Mouse (Mus musculus): Measurements from ENCODE around the gene Rnf169.
A peak's percentile ranks its signal among the peaks of the same experiment; 100 is the strongest.
"Not testable (repeated sequence)": the region's sequence is repeated elsewhere in the genome, so short reads cannot be mapped to it uniquely, and the experiment has no call there.

Gene Rnf169

GRCm38 (mm10) chr7:99946356-99946755, 33.9 kb downstream of the Rnf169 start:
- no peak for DNase-seq (ENCODE audit: low read depth)

- DNase-seq (ENCODE audit: low read depth): no peak
These were observed 34.3 kb downstream of the Rnf169 start for GRCm38 (mm10) chr7:99945939-99946338.

- not testable (repeated sequence) for DNase-seq (ENCODE audit: low read depth)
These were observed 35.2 kb downstream of the Rnf169 start for GRCm38 (mm10) chr7:99945012-99945411.

- no peak for DNase-seq (ENCODE audit: low read depth)
These were observed 35.7 kb downstream of the Rnf169 start for GRCm38 (mm10) chr7:99944520-99944919.

- DNase-seq (ENCODE audit: low read depth): no peak
These were observed 39.6 kb downstream of the Rnf169 start for GRCm38 (mm10) chr7:99940669-99941068.

GRCm38 (mm10) chr7:99935758-99936157, 44.5 kb downstream of the Rnf169 start:
- no peak for DNase-seq (ENCODE audit: low read depth)

- DNase-seq (ENCODE audit: low read depth): peak; percentile 37
These were observed 53.1 kb downstream of the Rnf169 start for GRCm38 (mm10) chr7:99926916-99927714.

- no peak for DNase-seq (ENCODE audit: low read depth)
These were observed 59.8 kb downstream of the Rnf169 start for GRCm38 (mm10) chr7:99920416-99920815.

- no peak for DNase-seq (ENCODE audit: low read depth)
These were observed 60.3 kb downstream of the Rnf169 start for GRCm38 (mm10) chr7:99919971-99920370.

- DNase-seq (ENCODE audit: low read depth): no peak
These were observed 61.1 kb downstream of the Rnf169 start for GRCm38 (mm10) chr7:99919164-99919563.

- DNase-seq (ENCODE audit: low read depth): no peak
These were observed 62.9 kb downstream of the Rnf169 start for GRCm38 (mm10) chr7:99917320-99917844.

- DNase-seq (ENCODE audit: low read depth): peak; percentile 29
These were observed 63.4 kb downstream of the Rnf169 start for GRCm38 (mm10) chr7:99916741-99917319.

GRCm38 (mm10) chr7:99915511-99915910, 64.7 kb downstream of the Rnf169 start:
- DNase-seq (ENCODE audit: low read depth): no peak

GRCm38 (mm10) chr7:99914316-99914715, 65.9 kb downstream of the Rnf169 start:
- DNase-seq (ENCODE audit: low read depth): no peak

- DNase-seq (ENCODE audit: low read depth): no peak
These were observed 69.2 kb downstream of the Rnf169 start for GRCm38 (mm10) chr7:99911038-99911437.

- no peak for DNase-seq (ENCODE audit: low read depth)
These were observed 72.8 kb downstream of the Rnf169 start for GRCm38 (mm10) chr7:99907463-99907862.

- no peak for DNase-seq (ENCODE audit: low read depth)
These were observed 73.9 kb downstream of the Rnf169 start for GRCm38 (mm10) chr7:99906346-99906745.

GRCm38 (mm10) chr7:99904421-99905005, 75.7 kb downstream of the Rnf169 start:
- DNase-seq (ENCODE audit: low read depth): no peak

GRCm38 (mm10) chr7:99902918-99903665, 77.2 kb downstream of the Rnf169 start:
- DNase-seq (ENCODE audit: low read depth): no peak

- DNase-seq (ENCODE audit: low read depth): no peak
These were observed 78.0 kb downstream of the Rnf169 start for GRCm38 (mm10) chr7:99902208-99902607.

- no peak for DNase-seq (ENCODE audit: low read depth)
These were observed 83.3 kb downstream of the Rnf169 start for GRCm38 (mm10) chr7:99896905-99897304.

GRCm38 (mm10) chr7:99894478-99894877, 85.8 kb downstream of the Rnf169 start:
- no peak for DNase-seq (ENCODE audit: low read depth)
